Comparison of ENCODE assay signal across 23 mouse cellular contexts in genomic region chr5:57418216-57418615, GRCm38 (mm10).
A peak's percentile ranks its signal among the peaks of the same experiment; 100 is the strongest.
DNase-seq lines count a peak whose midpoint lies in the region; ATAC-seq and TF ChIP-seq lines count a peak whose summit lies in the region.
"Had no signal": no experiment of that assay in that cellular context is flagged by ENCODE, and none has a peak within 500 bp of the region (broad histone marks: within the 10 kb centered on the region; RNA-seq: fewer than 3 reads in every experiment).

No protein-coding gene starts in this region.

- H3K4me1 ChIP-seq in forebrain, embryonic 13.5 days, result no peaks in the 10 kb centered on the region
- no peaks in the 10 kb centered on the region for H3K4me1 ChIP-seq in forebrain, embryonic 11.5 days (replicated peaks; ENCODE audit: control insufficient read depth, insufficient read depth, low read length)
- no peaks in the 10 kb centered on the region for H3K4me1 ChIP-seq in forebrain, embryonic 16.5 days (replicated peaks; ENCODE audit: control insufficient read depth, insufficient read depth, low read length)
- H3K4me1 ChIP-seq in forebrain, postnatal 0 days (ENCODE audit: insufficient read depth), result no peaks in the 10 kb centered on the region
- H3K4me1 ChIP-seq: heart, embryonic 10.5 days; heart, embryonic 13.5 days had no signal

- no peak overlapping the region for H3K4me3 ChIP-seq in forebrain, embryonic 13.5 days
- no peak overlapping the region for H3K4me3 ChIP-seq in forebrain, embryonic 11.5 days (ENCODE audit: low read depth, low read length)
- H3K4me3 ChIP-seq in forebrain, embryonic 16.5 days (replicated peaks; ENCODE audit: low read length), result no peak overlapping the region
- H3K4me3 ChIP-seq in forebrain, postnatal 0 days (ENCODE audit: low read depth, low read length), result no peak overlapping the region
- H3K4me3 ChIP-seq in left cerebral cortex, adult 2 months, result no peak overlapping the region
- H3K4me3 ChIP-seq: heart, adult 2 months; heart, embryonic 10.5 days; heart, embryonic 13.5 days had no signal

- H3K27ac ChIP-seq in forebrain, embryonic 13.5 days, result no peak overlapping the region
- no peak overlapping the region for H3K27ac ChIP-seq in forebrain, embryonic 11.5 days (ENCODE audit: low read depth, low read length)
- H3K27ac ChIP-seq in forebrain, embryonic 16.5 days (ENCODE audit: low read length), result no peak overlapping the region
- no peak overlapping the region for H3K27ac ChIP-seq in forebrain, postnatal 0 days (ENCODE audit: low read depth, low read length)
- H3K27ac ChIP-seq in left cerebral cortex, adult 2 months, result no peak overlapping the region
- H3K27ac ChIP-seq: heart, adult 2 months; heart, embryonic 10.5 days; heart, embryonic 13.5 days had no signal

- no peaks in the 10 kb centered on the region for H3K9me3 ChIP-seq in forebrain, embryonic 13.5 days (replicated peaks)
- H3K9me3 ChIP-seq in forebrain, embryonic 11.5 days (ENCODE audit: control insufficient read depth, low read length), result no peaks in the 10 kb centered on the region
- H3K9me3 ChIP-seq in forebrain, embryonic 16.5 days (ENCODE audit: control insufficient read depth, low read length), result no peaks in the 10 kb centered on the region
- no peaks in the 10 kb centered on the region for H3K9me3 ChIP-seq in forebrain, postnatal 0 days (ENCODE audit: low read length)
- H3K9me3 ChIP-seq: G1E; heart, embryonic 10.5 days; heart, embryonic 13.5 days had no signal

- intact Hi-C loops in left cerebral cortex, postnatal 4 days (cut with DNase I), result no loop called here
- intact Hi-C loops in left cerebral cortex, adult 2 months (cut with DNase I), result no loop called here
- intact Hi-C loops in gastrocnemius, postnatal 36 days (cut with DNase I), result no loop called here

- no peak for TF ChIP-seq CTCF in forebrain, postnatal 0 days (IDR thresholded peaks at IDR 0.05; ENCODE audit: low read depth)
- no peak for TF ChIP-seq CTCF in left cerebral cortex, adult 2 months (IDR thresholded peaks at IDR 0.05)

- H3K27me3 ChIP-seq in forebrain, embryonic 13.5 days, result no peaks in the 10 kb centered on the region
- no peaks in the 10 kb centered on the region for H3K27me3 ChIP-seq in forebrain, embryonic 11.5 days (ENCODE audit: control insufficient read depth, insufficient read depth, low read length)
- H3K27me3 ChIP-seq in forebrain, embryonic 16.5 days (replicated peaks; ENCODE audit: control insufficient read depth, insufficient read depth, low read length), result no peaks in the 10 kb centered on the region
- H3K27me3 ChIP-seq in forebrain, postnatal 0 days (ENCODE audit: insufficient read depth, low read length), result no peaks in the 10 kb centered on the region
- H3K27me3 ChIP-seq: CH12.LX; heart, embryonic 13.5 days; Patski had no signal

- H3K4me2 ChIP-seq in forebrain, embryonic 13.5 days, result no peak overlapping the region
- no peak overlapping the region for H3K4me2 ChIP-seq in forebrain, embryonic 11.5 days (ENCODE audit: low read depth, low read length, severe bottlenecking)
- no peak overlapping the region for H3K4me2 ChIP-seq in forebrain, embryonic 16.5 days (ENCODE audit: low read length)
- H3K4me2 ChIP-seq in forebrain, postnatal 0 days (ENCODE audit: low read depth), result no peak overlapping the region
- H3K4me2 ChIP-seq: heart, embryonic 13.5 days had no signal

- DNase-seq in forebrain, embryonic 11.5 days (ENCODE audit: low spot score), result no peak
- DNase-seq in forebrain, postnatal 0 days, result no peak
- peak; percentile 11 for DNase-seq in left cerebral cortex, postnatal 4 days
- no peak for DNase-seq in left cerebral cortex, adult 2 months (ENCODE audit: extremely low spot score in 1 of 2, low spot score in 2 of 2)
- no peak for DNase-seq in gastrocnemius, postnatal 36 days
- DNase-seq: adrenal gland, postnatal 10 days; adrenal gland, postnatal 36 days; B cell, adult 2 months; cerebellum, adult 11 months; cerebellum, adult 8-10 months; gastrocnemius, postnatal 25 days; heart, adult 2 months; heart, postnatal 14 days; heart, postnatal 4 days; kidney, adult 2 months had no signal

- H3K9ac ChIP-seq in forebrain, embryonic 13.5 days, result no peak overlapping the region
- H3K9ac ChIP-seq in forebrain, embryonic 11.5 days (ENCODE audit: low read length), result no peak overlapping the region
- no peak overlapping the region for H3K9ac ChIP-seq in forebrain, embryonic 16.5 days (replicated peaks; ENCODE audit: low read depth, low read length)
- no peak overlapping the region for H3K9ac ChIP-seq in forebrain, postnatal 0 days
- H3K9ac ChIP-seq: heart, embryonic 13.5 days had no signal

- peak; percentile 43 for ATAC-seq in forebrain, embryonic 13.5 days
- no peak for ATAC-seq in forebrain, embryonic 11.5 days (replicated peaks; ENCODE audit: low FRiP score)
- ATAC-seq in forebrain, embryonic 16.5 days, result peak; percentile 40; the same call in 1 of the 2 replicates
- ATAC-seq in forebrain, postnatal 0 days, result no peak
- ATAC-seq: intestine, postnatal 0 days; Patski had no signal

- H3K36me3 ChIP-seq in forebrain, embryonic 13.5 days (ENCODE audit: poor library complexity, severe bottlenecking), result no peaks in the 10 kb centered on the region
- no peaks in the 10 kb centered on the region for H3K36me3 ChIP-seq in forebrain, embryonic 11.5 days (ENCODE audit: control insufficient read depth, insufficient read depth, low read length)
- no peaks in the 10 kb centered on the region for H3K36me3 ChIP-seq in forebrain, embryonic 16.5 days (ENCODE audit: control insufficient read depth, insufficient read depth)
- no peaks in the 10 kb centered on the region for H3K36me3 ChIP-seq in forebrain, postnatal 0 days (ENCODE audit: insufficient read depth)
- H3K36me3 ChIP-seq: G1E; heart, embryonic 10.5 days; heart, embryonic 13.5 days had no signal

- WGBS in forebrain, embryonic 13.5 days, result 40% methylated on average over 2 of the region's 2 CpGs
- WGBS in forebrain, embryonic 11.5 days, result 65% methylated on average over 2 of the region's 2 CpGs
- WGBS in forebrain, embryonic 16.5 days, result 35% methylated on average over 2 of the region's 2 CpGs
- 27% methylated on average over 2 of the region's 2 CpGs for WGBS in forebrain, postnatal 0 days

Comparison
In these comparisons a context has a peak if more than half of its experiments do, and no peak if none do; other contexts are left out.
1. ATAC-seq: peak in forebrain, embryonic 13.5 days (single experiment) and forebrain, embryonic 16.5 days (single experiment); none in forebrain, embryonic 11.5 days (single experiment) and forebrain, postnatal 0 days (single experiment).